Mouse (Mus musculus) bone marrow, adult 2 months (tissue): Measurements from ENCODE around the gene Xrcc6.

ENCODE experiments used
- CTCF ChIP-seq: fragments of 200-500 bp; IDR thresholded peaks from 2 replicates; pipeline ENCODE4 v1.5.1; 2011; ENCODE audit warnings: low read length, control low read depth; ENCODE audit not compliant: control insufficient read depth, insufficient read depth
- POLR2A ChIP-seq: fragments of 200-500 bp; IDR thresholded peaks from 2 replicates; pipeline ENCODE4 v1.6.1; 2011; ENCODE audit warnings: low read depth, mild to moderate bottlenecking, control low read depth, low read length, borderline replicate concordance; ENCODE audit not compliant: control insufficient read depth

- no peak for TF ChIP-seq POLR2A
- no peak for TF ChIP-seq CTCF
Measured at GRCm38 (mm10) chr15:81969173-81969572, 18.5 kb upstream of the Xrcc6 start.
